Mouse (Mus musculus): ENCODE data around the gene Med9.

DNA sequence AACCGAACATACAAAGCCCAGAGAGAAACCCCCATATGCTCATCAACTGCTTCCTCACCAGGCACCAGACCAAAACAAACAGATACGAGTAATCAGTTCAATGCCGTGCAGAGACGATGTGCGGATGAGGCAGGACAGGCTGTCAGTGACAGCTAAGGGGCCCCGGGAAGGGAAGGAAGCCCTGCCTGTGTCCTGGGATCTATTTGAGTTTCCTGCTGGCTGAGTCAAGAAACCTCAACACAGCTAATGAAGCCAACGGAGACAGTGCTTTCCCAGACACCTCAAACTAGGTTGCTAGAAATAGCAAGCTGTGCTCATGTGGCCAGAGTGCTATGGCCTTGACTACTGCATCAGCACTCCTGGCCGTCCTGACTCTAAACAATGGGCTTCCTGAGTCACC, 43.4 kb downstream of the Med9 start:
- TF ChIP-seq POLR2A (IDR thresholded peaks at IDR 0.05; ENCODE audit: insufficient read depth, low read length) (no peak), CTCF (IDR thresholded peaks at IDR 0.05; ENCODE audit: low read depth, low read length) (no peak)
